ENCODE assay signal across 24 mouse cellular contexts in the genomic region with DNA sequence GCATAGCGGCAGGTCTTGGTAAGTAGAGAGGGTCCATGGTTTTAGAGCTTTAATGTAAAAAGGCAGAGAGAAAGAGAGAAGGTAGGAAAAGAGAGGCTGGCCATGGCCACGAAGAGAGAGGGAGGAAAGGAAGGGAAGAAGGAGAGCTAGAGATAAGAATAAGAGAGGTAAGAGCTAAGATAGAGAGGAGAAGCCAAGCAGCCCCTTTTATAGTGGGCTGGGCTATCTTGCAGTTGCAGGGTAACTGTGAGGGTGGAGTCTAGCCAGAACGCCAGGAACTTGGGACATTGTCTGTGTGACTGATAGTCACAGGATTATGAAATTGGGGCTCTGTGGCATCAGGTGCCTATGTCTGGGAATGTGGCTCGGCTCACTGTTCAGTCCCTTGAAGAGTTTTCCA. TPM values are rescaled to one million over a fixed set of nuclear protein-coding genes. Genes with fewer than 3 reads are reported as not detected.
A peak's percentile ranks its signal among the peaks of the same experiment; 100 is the strongest.
DNase-seq lines count a peak whose midpoint lies in the region; ATAC-seq and TF ChIP-seq lines count a peak whose summit lies in the region.
"Had no signal": no experiment of that assay in that cellular context is flagged by ENCODE, and none has a peak within 500 bp of the region (broad histone marks: within the 10 kb centered on the region; RNA-seq: fewer than 3 reads in every experiment).

No protein-coding gene starts in this region.

- H3K36me3 ChIP-seq in MEL (ENCODE audit: control insufficient read depth in 1 of 2, insufficient read depth in 2 of 2, low read length in 2 of 2) = no peaks in the 10 kb centered on the region
- no peaks in the 10 kb centered on the region for H3K36me3 ChIP-seq in liver, embryonic 13.5 days
- H3K36me3 ChIP-seq in hindbrain, embryonic 10.5 days = no peaks in the 10 kb centered on the region
- H3K36me3 ChIP-seq: embryonic facial prominence, embryonic 15.5 days; forebrain, embryonic 15.5 days; heart, embryonic 12.5 days; hindbrain, embryonic 13.5 days; limb, embryonic 10.5 days had no signal

- H3K27ac ChIP-seq in MEL (ENCODE audit: control insufficient read depth, low read depth, low read length) = no peak overlapping the region
- peak overlapping the region; percentile 75 for H3K27ac ChIP-seq in liver, embryonic 13.5 days
- H3K27ac ChIP-seq in hindbrain, embryonic 10.5 days = no peak overlapping the region
- H3K27ac ChIP-seq: embryonic facial prominence, embryonic 15.5 days; forebrain, embryonic 15.5 days; hindbrain, embryonic 13.5 days; kidney, postnatal 0 days; limb, embryonic 10.5 days; macrophage had no signal

- H3K4me2 ChIP-seq in liver, embryonic 13.5 days = peak overlapping the region; percentile 39
- H3K4me2 ChIP-seq: embryonic facial prominence, embryonic 15.5 days; forebrain, embryonic 15.5 days; heart, embryonic 12.5 days; hindbrain, embryonic 13.5 days; midbrain, embryonic 11.5 days had no signal

- H3K9me3 ChIP-seq in MEL (replicated peaks; ENCODE audit: insufficient read depth, low read length) = no peaks in the 10 kb centered on the region
- H3K9me3 ChIP-seq in liver, embryonic 13.5 days (replicated peaks) = no peaks in the 10 kb centered on the region
- no peaks in the 10 kb centered on the region for H3K9me3 ChIP-seq in hindbrain, embryonic 10.5 days
- H3K9me3 ChIP-seq: embryonic facial prominence, embryonic 15.5 days; forebrain, embryonic 15.5 days; heart, embryonic 12.5 days; hindbrain, embryonic 13.5 days; limb, embryonic 10.5 days had no signal

- H3K4me1 ChIP-seq in MEL (ENCODE audit: control insufficient read depth in 1 of 2, insufficient read depth in 2 of 2, low read length in 2 of 2) = no peaks in the 10 kb centered on the region
- peaks cover 24% of the 10 kb centered on the region for H3K4me1 ChIP-seq in liver, embryonic 13.5 days (replicated peaks)
- peaks cover 12% of the 10 kb centered on the region; the same call in 1 of the 2 replicates for H3K4me1 ChIP-seq in hindbrain, embryonic 10.5 days (replicated peaks)
- H3K4me1 ChIP-seq: forebrain, embryonic 15.5 days; hindbrain, embryonic 13.5 days had no signal

- peak; percentile 27 for DNase-seq in MEL (ENCODE audit: low read depth, low spot score)
- DNase-seq in c-Kit-positive CD71-positive TER-119-negative erythroid progenitor cells, embryonic 14.5 days (ENCODE audit: low read depth) = peak; percentile 49
- DNase-seq in liver, embryonic 13.5 days = peak; percentile 59
- DNase-seq in hindbrain, embryonic 10.5 days (ENCODE audit: low spot score) = no peak
- DNase-seq in embryo, embryonic 9.5 days (ENCODE audit: extremely low spot score) = no peak
- no peak for DNase-seq in heart, adult 18-20 months
- DNase-seq: B cell, adult 2 months; cerebellum, adult 8-10 months; cerebellum, postnatal 36 days; heart, postnatal 14 days; kidney, adult 18-20 months; right cerebral cortex, adult 18-20 months had no signal

- no peak for TF ChIP-seq POLR2A in MEL (IDR thresholded peaks at IDR 0.05; ENCODE audit: control insufficient read depth in 1 of 2, insufficient read depth in 1 of 2, low read depth in 1 of 2, low read length in 2 of 2, poor library complexity in 1 of 2)

- H3K27me3 ChIP-seq in MEL (ENCODE audit: control insufficient read depth in 1 of 2, insufficient read depth in 2 of 2, low read length in 2 of 2) = no peaks in the 10 kb centered on the region; a peak in 1 of 4 replicates
- no peaks in the 10 kb centered on the region for H3K27me3 ChIP-seq in liver, embryonic 13.5 days
- H3K27me3 ChIP-seq in hindbrain, embryonic 10.5 days (ENCODE audit: insufficient read depth, poor library complexity, severe bottlenecking) = no peaks in the 10 kb centered on the region
- H3K27me3 ChIP-seq: CH12.LX; embryonic facial prominence, embryonic 15.5 days; forebrain, embryonic 15.5 days; heart, embryonic 12.5 days; hindbrain, embryonic 13.5 days had no signal

- no peaks in the 10 kb centered on the region for H3K79me2 ChIP-seq in MEL (ENCODE audit: control insufficient read depth, insufficient read depth, low read length, poor library complexity)

- TF ChIP-seq RAD21 in MEL (IDR thresholded peaks at IDR 0.05; ENCODE audit: low read depth, low read length) = no peak

- peak in 1 of 2 experiments; percentile 10; a peak in 2 of 4 replicates for TF ChIP-seq EP300 in MEL (IDR thresholded peaks at IDR 0.05; ENCODE audit: low read depth in 1 of 2, low read length in 2 of 2)

- no peak overlapping the region for H3K9ac ChIP-seq in MEL (ENCODE audit: control insufficient read depth, low read depth, low read length, poor library complexity, severe bottlenecking)
- H3K9ac ChIP-seq in liver, embryonic 13.5 days = 0 out of 2 replicates have a peak overlapping the region, but pooled peaks have one; percentile 29
- H3K9ac ChIP-seq: embryonic facial prominence, embryonic 15.5 days; forebrain, embryonic 15.5 days; heart, embryonic 12.5 days; hindbrain, embryonic 13.5 days had no signal

- 30% methylated on average over 4 of the region's 4 CpGs for WGBS in liver, embryonic 13.5 days (ENCODE audit: insufficient replicate concordance)
- WGBS in hindbrain, embryonic 10.5 days = 80% methylated on average over 4 of the region's 4 CpGs

- ATAC-seq in liver, embryonic 13.5 days (ENCODE audit: low read depth) = peak; percentile 98
- ATAC-seq in megakaryocyte-erythroid progenitor cell, adult 5-6 weeks (replicated peaks; ENCODE audit: low FRiP score, low TSS enrichment, poor library complexity, severe bottlenecking) = peak; percentile 80
- ATAC-seq: forebrain, embryonic 15.5 days; inflammation-experienced regulatory T-cells, adult 6 months; lung, postnatal 0 days had no signal

- H3K4me3 ChIP-seq in MEL (ENCODE audit: control insufficient read depth in 1 of 2, insufficient read depth in 1 of 2, low read depth in 2 of 2, low read length in 2 of 2) = no peak overlapping the region
- no peak overlapping the region for H3K4me3 ChIP-seq in liver, embryonic 13.5 days (replicated peaks)
- no peak overlapping the region for H3K4me3 ChIP-seq in hindbrain, embryonic 10.5 days
- H3K4me3 ChIP-seq: embryonic facial prominence, embryonic 15.5 days; forebrain, embryonic 15.5 days; heart, embryonic 12.5 days; hindbrain, embryonic 13.5 days; limb, embryonic 10.5 days had no signal

- no peak for TF ChIP-seq CTCF in MEL (IDR thresholded peaks at IDR 0.05 in 2 of 3, conservative IDR thresholded peaks at IDR 0.05 in 1 of 3; ENCODE audit: control insufficient read depth in 1 of 3, insufficient read depth in 1 of 3, low read depth in 2 of 3, low read length in 3 of 3, poor library complexity in 1 of 3, severe bottlenecking in 1 of 3)

TF ChIP-seq in MEL, 35 proteins besides CTCF, POLR2A, EP300 and RAD21:
- TF ChIP-seq MAX (IDR thresholded peaks at IDR 0.05; ENCODE audit: low read length) (no peak), JUND (IDR thresholded peaks at IDR 0.05; ENCODE audit: low read depth, low read length) (no peak), GATA1 (IDR thresholded peaks at IDR 0.05; ENCODE audit: low read depth, low read length) (0 out of 2 replicates have a peak, but pooled peaks have one; percentile 26)

RNA-seq across cellular contexts. Expression of a gene that starts 31.0 kb away (rescaled TPM):
- not detected in 2 replicates for total RNA-seq in MEL (2012; rRNA removed)
- polyA plus RNA-seq in MEL (2012; ENCODE audit: insufficient read depth in 1 of 2, insufficient read length in 2 of 2, low read depth in 1 of 2, low replicate concordance in 2 of 2, missing spikeins in 1 of 2) = not detected
- 6.0 and 7.9 TPM in 2 replicates for polyA plus RNA-seq in liver, embryonic 13.5 days (2015; fragmentation: Nextera tagmentation; extraction: Ambion mirVana)
- total RNA-seq in megakaryocyte-erythroid progenitor cell, adult 5-6 weeks (2014; fragmentation: Nextera tagmentation) = 2.4 TPM in 1 of 2 replicates, not detected in the other
- 3.9 TPM in 1 of 2 replicates, not detected in the other for total RNA-seq in megakaryocyte-erythroid progenitor cell, adult 5-6 weeks (2017)
- 18.4 and 25.1 TPM in 2 replicates for polyA plus RNA-seq in hindbrain, embryonic 10.5 days (2016; fragmentation: Nextera tagmentation; extraction: Ambion mirVana)
- 1 to 10 TPM; 4.0 to 4.4 TPM for total RNA-seq in heart, adult 18-20 months (2021)

RNA-seq across cellular contexts. Expression of a gene that starts 43.5 kb away (rescaled TPM):
- 10.4 and 10.8 TPM in 2 replicates for total RNA-seq in MEL (2012; rRNA removed)
- 10 to 100 TPM in 1 of 2 experiments, not detected in 1; 16.3 TPM for polyA plus RNA-seq in MEL (2012; ENCODE audit: insufficient read depth in 1 of 2, insufficient read length in 2 of 2, low read depth in 1 of 2, low replicate concordance in 2 of 2, missing spikeins in 1 of 2)
- polyA plus RNA-seq in liver, embryonic 13.5 days (2015; fragmentation: Nextera tagmentation; extraction: Ambion mirVana) = 29.0 and 34.6 TPM in 2 replicates
- total RNA-seq in megakaryocyte-erythroid progenitor cell, adult 5-6 weeks (2014; fragmentation: Nextera tagmentation) = 25.1 and 29.3 TPM in 2 replicates
- 42.6 and 45.1 TPM in 2 replicates for total RNA-seq in megakaryocyte-erythroid progenitor cell, adult 5-6 weeks (2017)
- 70.1 and 83.3 TPM in 2 replicates for polyA plus RNA-seq in hindbrain, embryonic 10.5 days (2016; fragmentation: Nextera tagmentation; extraction: Ambion mirVana)
- total RNA-seq in heart, adult 18-20 months (2021) = 10 to 100 TPM; 62.1 to 64.1 TPM

RNA-seq across cellular contexts. Expression of a gene that starts 58.7 kb away (rescaled TPM):
- 0.04 and 0.07 TPM in 2 replicates for total RNA-seq in MEL (2012; rRNA removed)
- polyA plus RNA-seq in MEL (2012; ENCODE audit: insufficient read depth in 1 of 2, insufficient read length in 2 of 2, low read depth in 1 of 2, low replicate concordance in 2 of 2, missing spikeins in 1 of 2) = under 1 TPM in 1 of 2 experiments, not detected in 1; 0.08 TPM
- 0.82 and 0.99 TPM in 2 replicates for polyA plus RNA-seq in liver, embryonic 13.5 days (2015; fragmentation: Nextera tagmentation; extraction: Ambion mirVana)
- 0.57 and 1.3 TPM in 2 replicates for total RNA-seq in megakaryocyte-erythroid progenitor cell, adult 5-6 weeks (2014; fragmentation: Nextera tagmentation)
- 0.91 and 1.4 TPM in 2 replicates for total RNA-seq in megakaryocyte-erythroid progenitor cell, adult 5-6 weeks (2017)
- 49.2 and 77.6 TPM in 2 replicates for polyA plus RNA-seq in hindbrain, embryonic 10.5 days (2016; fragmentation: Nextera tagmentation; extraction: Ambion mirVana)
- total RNA-seq in heart, adult 18-20 months (2021) = 10 to 100 TPM; 11.0 to 11.1 TPM

Comparison
In these comparisons a context has a peak if more than half of its experiments do, and no peak if none do; other contexts are left out.
1. DNase-seq: peak in MEL (single experiment), c-Kit-positive CD71-positive TER-119-negative erythroid progenitor cells, embryonic 14.5 days (single experiment) and liver, embryonic 13.5 days (single experiment); none in hindbrain, embryonic 10.5 days (single experiment), embryo, embryonic 9.5 days (single experiment) and heart, adult 18-20 months (0 of 2).
2. RNA of a gene that starts 58.7 kb away (total RNA-seq): 11.0 to 11.1 TPM in heart, adult 18-20 months; 0.57 to 1.4 TPM in megakaryocyte-erythroid progenitor cell, adult 5-6 weeks and 0.04 to 0.07 TPM in MEL; every median in the first group is over 4 times any median in the second.